Mouse (Mus musculus) heart, adult 18-20 months (tissue): Measurements from ENCODE around the gene Sirpa. TPM values are rescaled to one million over a fixed set of nuclear protein-coding genes. Genes with fewer than 3 reads are reported as not detected.

Source experiments
- DNase-seq, 2 experiments: peaks; one replicate each; pipeline ENCODE4 v3.0.0; 2021 to 2022; ENCODE audit warnings: mixed read lengths in 1 of 2
- long read RNA-seq, 2 experiments: library from polyadenylated mRNA; stranded (forward); transcript quantifications; one replicate each; pipeline ENCODE4 v2.0.0; 2021
- total RNA-seq, 2 experiments: library from RNA; stranded (reverse); gene quantifications; 2 replicates each; pipeline ENCODE4 v1.2.3; 2021

The Sirpa gene
- total RNA-seq = 10 to 100 TPM; 27.5 to 29.4 TPM
- long read RNA-seq, experiment 1, transcript Sirpa-203 (8 exons, 3,982 nt) = major isoform, 13 of 30 reads
- long read RNA-seq, experiment 1, partial matches to known transcripts = 2 of 30 reads
- long read RNA-seq, experiment 1, other reads (novel, unspliced or antisense) = 7 of 30 reads
- long read RNA-seq, experiment 2, partial matches to known transcripts = 1 of 13 reads
- long read RNA-seq, experiment 2, other reads (novel, unspliced or antisense) = 6 of 13 reads

GRCm38 (mm10) chr2:129592459-129593140, at the start of gene Sirpa:
Sirpa (plus strand) TSS chr2:129592835.
- DNase-seq = peak; percentile 87 to 89

DNA sequence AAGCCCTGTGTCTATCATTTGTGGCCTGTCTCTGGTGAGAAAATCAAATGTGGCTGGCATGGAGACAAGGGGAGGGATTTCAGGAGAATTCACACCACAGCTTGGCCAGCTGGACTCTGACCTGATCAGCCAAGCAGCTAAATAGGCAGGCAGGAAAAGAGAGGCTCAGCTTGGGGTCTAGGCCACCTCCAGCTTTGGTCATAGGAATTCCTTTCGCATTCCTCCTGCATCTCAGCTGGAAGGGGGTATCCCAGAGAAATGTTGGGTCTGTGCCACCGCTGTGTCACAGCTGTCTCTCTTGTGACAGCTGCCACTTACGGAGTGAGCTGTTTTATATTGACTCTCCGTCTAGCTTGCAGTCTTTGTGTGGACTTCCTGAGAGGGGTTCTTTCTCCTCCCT, 48.2 kb upstream of the Sirpa start:
- no peak for DNase-seq

DNA sequence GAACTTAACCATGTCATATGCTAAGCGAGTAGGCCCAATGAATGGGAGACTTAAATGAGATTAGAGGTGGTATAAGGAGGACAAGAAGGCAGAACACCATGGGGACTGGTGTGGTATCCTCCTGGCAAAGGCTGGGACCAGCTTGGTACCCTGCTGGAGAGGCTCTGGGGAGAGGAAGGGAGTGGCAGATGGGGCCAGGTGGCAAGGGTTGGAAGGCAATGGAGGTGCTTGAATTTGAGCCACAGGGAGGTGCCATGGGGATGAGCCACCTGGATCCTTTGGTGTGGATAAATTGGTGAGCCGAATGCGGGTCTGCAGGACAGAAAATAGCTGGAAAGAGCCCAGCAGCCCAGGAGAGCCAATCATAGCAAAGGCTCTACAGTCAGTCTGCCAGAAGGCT, 47.7 kb upstream of the Sirpa start:
- DNase-seq = no peak

DNA sequence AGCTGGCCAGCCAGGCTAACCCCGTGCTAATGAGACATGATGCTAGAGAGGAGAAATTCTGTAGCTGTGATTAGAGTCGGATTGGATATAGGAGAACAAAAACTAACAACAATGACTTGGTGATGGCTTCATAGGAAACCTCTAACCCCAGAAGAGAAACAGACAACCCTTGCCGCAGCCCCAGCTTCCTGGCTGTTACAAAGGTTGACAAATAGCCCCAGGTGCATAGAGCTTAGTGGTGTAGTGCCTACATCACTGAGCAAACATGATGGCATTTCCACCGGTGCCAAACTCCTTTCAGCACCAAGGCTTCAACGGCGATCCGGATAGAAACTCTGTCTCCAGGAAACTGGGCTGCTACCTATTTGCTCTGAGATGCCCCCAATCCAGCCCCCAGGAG, 47.0 kb upstream of the Sirpa start:
- no peak for DNase-seq

DNA sequence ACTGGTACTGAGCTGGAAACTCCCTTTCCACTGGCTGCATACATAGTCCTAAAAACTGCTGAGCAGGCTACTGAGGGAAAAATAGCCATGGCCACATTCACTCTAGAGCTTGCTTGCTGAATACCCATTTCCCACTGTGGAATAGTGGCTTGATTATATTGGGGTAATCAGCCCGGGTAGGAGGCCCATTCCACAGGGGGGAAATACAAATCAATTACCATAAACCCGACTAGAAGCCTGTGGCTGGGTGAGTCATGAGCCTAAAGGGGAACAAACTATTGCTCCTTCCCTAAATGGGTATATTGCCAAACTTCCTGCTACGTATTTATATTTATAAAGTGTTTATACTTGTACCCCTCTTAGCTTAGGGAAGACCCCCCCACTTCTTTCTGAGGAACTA, 45.9 kb upstream of the Sirpa start:
- no peak for DNase-seq

- peak in 1 of 2 experiments; percentile 42 for DNase-seq
Measured at GRCm38 (mm10) chr2:129549537-129550135, 43.0 kb upstream of the Sirpa start.

DNA sequence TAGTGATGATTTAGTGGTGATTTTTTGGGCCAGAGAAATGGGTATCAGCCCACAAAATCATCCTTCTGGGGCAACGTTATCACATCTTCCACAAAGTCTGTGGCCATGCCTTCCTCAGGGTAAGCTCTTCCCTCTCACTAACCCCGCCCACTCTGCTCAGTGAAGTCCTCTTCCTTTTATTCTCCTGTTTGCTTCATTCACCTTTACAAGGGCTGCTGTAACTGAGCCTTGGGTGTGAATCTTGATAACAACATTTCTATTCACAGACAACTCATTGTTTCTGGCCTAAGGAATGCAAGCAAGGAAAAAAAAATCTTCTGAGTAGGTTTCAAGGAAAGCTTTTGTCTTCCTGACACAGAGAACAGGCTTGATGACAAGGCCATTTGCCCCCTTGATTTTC, 41.9 kb upstream of the Sirpa start:
- no peak for DNase-seq

DNA sequence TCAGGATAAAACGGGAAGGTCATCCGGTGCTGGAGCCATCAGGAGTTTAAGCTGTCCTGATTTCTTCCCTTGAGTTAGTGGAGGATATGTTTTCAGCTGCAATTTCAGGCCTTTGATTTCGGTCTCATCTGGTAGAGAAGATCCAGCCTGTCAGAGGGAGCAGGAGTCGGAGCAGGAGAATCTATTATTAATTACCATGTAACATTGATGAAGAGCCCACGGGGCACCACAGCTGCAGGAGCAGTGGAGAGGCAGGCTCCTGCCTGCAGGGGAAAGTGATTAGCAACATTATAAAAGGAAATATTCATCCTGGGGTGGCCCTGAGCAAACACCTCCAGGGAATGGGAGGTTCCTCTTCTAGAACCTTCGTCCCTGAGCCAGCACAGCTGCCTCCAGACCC, 36.6 kb upstream of the Sirpa start:
- DNase-seq = no peak

DNA sequence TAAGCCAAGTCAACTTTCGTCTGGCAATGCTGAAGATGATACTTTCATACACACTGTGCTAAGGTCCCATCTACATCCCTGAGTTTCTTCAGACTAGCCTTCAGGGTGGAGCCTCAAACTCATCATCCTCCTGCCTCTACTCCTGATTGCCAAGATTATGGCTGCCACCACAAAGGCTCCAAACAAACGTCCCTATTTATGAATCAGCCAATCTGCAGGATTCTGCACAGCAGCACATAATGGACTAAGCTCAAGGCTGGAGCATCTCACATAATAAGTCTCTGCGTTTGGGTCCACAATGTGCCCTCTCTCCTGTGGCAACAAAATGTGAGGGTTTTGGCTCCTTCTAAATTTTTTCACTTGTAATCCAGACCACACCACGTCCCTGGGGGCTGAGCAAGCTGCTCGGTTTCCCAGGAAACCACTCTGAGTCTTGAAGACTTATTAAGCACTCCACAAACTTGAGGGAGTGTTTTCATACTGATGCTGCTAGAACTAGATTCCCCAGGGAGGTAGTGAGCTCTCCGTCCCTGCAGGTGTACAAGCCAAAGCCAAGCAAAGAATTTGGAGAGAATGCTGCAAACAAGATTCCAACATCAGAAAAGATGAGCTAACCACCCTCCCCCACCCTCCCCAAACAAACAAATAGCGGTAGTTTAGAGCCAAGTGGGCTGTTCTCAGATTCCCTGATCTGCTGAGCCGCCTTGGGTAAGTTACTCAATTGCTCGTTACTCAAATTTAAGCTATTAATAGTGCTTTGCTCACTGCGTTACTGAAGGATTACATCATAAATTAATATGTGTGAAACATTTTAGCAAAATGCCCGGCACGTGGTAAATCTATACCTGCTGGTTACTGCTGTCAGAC, 34.4 kb upstream of the Sirpa start:
- DNase-seq = peak; percentile 56 to 63

DNA sequence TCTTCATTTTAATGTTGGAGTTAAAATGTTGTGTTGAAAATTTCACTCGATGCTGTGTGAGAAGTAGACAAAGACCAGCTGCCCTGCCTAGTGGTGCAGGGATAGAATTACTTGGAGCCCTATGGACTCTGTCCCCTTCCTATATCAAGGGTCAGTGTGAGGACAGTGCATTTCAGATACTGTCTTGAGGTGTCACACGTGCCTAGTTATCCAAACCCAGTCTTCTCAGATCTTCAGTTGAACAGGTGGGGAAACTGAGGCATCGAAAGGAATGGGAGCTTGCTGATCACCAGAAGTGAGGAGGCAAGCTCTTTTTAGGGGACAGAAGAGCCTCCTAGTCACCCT, 33.8 kb upstream of the Sirpa start:
- no peak for DNase-seq

DNA sequence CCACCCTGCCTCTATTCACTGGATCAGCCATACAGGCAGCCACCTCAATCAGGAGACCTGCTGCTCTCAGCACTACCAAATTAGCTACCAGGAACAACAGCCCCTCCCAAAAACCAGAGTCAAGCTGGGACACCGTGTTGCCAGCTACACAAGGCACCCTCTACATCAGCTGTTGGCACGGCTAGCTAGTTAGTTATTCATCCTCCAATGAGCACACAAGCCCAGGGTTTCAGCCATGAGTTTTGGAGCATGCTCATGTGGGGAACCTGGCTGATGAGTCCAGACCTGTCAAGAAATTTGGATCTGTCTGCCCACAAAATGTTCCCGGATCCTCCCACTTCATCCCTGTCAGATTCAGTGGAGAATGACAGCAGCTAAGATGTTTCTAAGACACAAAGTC, 30.8 kb upstream of the Sirpa start:
- DNase-seq = no peak

- DNase-seq = no peak
Measured at GRCm38 (mm10) chr2:129563944-129564709, 28.5 kb upstream of the Sirpa start.

DNA sequence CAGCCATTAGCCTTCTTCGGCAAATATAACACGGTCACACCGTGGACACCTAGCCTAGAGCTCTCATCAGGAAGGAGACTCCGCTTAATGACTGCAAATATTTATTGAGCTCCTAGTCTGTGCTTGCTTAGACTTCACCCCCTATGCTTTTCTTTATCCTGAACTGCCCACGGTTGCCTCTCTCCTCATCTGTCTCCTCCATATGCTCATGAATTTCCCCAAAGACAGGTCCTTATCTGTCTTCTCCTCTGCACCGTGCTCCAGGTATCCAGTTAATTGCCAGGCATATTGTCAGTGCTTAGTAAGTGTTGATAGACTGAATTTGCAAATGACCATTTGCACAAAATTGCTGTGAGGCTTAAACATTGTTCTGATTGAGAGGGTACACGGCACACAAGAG, 23.5 kb upstream of the Sirpa start:
- no peak for DNase-seq

- DNase-seq = no peak
Measured at GRCm38 (mm10) chr2:129569556-129569955, 23.1 kb upstream of the Sirpa start.

DNA sequence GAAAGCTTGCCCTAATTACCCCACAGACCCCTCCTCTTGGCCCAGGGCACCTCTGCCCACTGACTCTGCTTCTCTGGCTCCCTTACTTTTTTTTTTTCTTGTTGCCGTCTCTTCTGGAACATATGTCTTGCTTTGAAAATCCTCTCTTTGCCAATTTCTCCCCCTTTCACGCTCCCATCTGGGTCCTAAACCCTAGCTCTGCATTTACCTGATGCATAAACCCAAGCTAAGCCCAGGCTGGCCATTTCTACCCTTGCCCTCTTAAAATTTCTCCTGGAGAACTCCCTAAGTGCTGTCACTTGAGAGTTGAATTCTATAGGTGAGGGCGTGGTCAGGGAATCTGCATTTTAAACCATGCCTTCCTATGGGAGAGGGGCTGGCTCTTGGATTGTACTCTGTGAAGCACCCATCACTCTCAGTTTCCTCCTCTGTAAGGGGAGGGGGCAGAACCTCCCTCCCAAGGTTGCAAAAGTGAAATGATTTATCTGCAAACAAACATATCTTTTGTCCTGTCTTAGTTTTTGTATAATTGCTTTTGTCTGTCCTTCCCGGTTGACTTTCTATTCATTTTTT, 18.8 kb upstream of the Sirpa start:
- no peak for DNase-seq

DNA sequence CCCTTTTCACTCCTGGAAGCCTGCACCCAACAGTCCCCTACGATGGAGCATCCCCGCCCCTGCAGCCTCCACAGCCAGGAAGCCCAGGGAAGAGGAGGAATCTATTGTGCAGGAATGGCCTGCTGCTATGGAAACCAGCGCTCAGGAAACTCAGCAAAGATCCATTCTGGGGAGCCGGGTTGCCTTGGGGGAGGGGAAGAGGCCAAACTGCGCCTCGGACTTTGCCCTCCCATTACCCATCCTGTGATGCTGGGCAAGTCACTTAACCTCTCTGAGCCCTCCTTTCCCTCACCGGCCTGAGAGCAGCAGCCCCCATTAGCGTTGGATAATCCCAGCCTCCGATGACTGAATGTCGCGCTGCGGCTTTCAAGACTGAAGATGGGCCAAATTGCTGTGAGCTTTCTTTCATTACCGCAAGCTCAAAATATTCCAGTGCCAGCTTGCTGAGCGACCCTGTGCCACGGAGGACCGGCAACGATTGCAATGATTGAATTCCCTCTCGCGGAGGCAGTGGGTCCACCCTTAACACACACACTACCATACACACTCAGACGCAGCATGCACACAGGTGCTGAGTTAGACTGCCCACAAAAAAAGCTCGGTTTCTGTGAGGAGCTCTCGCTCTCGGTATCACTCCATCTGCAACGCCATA, 18.1 kb upstream of the Sirpa start:
- DNase-seq = no peak

- no peak for DNase-seq
Measured at GRCm38 (mm10) chr2:129575113-129575512, 17.5 kb upstream of the Sirpa start.

DNA sequence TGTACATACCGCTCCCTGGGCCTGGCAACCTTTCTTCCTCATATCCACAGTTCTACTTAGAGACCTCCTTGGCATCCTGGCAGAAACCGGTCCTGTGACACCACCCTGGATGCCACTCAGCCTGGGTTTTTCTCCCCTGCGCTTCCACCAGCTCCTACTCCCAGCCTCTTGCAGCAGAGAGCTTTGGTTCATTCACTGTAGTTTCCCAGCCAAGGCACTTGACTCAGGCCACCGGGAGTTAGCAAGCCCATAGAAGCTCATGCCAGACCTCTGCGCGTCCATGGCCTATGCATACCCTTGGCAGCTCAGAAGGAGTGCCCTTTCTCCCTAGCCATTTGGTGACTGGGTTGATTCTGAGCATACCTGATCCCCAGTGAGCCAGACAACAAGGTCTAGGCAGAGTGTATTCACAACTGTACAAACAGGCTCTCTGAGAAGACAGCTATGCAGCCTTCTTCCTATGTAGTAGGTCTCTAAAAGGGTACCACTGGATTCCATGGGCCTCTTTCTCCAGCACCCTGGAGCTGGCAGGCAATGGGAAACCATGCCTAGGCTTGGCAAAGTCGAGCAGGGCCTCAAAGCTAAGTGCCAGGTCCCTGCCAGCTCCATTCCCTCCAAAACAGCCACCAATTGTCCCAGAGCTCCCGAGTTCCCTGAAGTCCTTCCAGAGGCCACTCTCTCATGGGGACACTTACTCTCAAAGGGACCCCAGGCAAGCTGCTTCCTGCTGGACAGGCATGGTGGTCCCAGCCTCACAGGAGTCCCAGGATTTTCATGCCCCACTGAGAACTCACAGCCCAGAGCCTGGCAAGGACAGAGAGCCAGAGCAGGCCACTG, 15.8 kb upstream of the Sirpa start:
- DNase-seq = peak; percentile 16 to 55

- DNase-seq = peak in 1 of 2 experiments; percentile 39
Measured at GRCm38 (mm10) chr2:129580656-129581055, 12.0 kb upstream of the Sirpa start.

DNA sequence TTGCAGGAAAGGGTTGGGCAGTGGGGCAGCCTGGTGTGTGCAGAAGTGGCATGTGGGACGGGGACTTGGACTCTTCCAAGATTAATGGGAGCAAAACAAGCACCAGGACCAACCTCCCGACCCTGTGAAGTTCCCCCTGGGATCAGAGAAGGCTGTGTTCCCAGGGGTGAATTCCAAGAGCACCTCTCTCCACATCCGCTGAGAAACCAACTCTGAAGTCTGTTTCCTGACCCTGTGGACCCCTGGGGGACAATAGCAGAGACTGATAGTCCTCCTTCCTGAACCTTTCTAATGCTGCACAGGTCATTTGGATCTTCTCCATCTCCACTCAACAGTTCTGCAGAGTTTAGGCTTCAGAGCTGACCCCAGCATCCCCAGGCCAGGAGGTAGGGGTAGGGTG, 10.8 kb upstream of the Sirpa start:
- no peak for DNase-seq
